Mouse (Mus musculus) heart, embryonic 15.5 days (tissue): ENCODE results near the gene Lyst. TPM values are rescaled to one million over a fixed set of nuclear protein-coding genes. Genes with fewer than 3 reads are reported as not detected.

ENCODE experiments used
- ATAC-seq: fragments of 200-750 bp; cut with Nextera tagmentation; replicated peaks from 2 replicates; pipeline ENCODE4 v1.8.0; 2017; ENCODE audit warnings: low read depth, moderate TSS enrichment; ENCODE audit not compliant: insufficient number of reproducible peaks, insufficient read depth, low FRiP score
- H3K27ac ChIP-seq: fragments of 300-500 bp; sonication (generic); 2 replicates; pipeline ENCODE4 v1.5.1; 2015; ENCODE audit warnings: mild to moderate bottlenecking, inconsistent platforms
- H3K27me3 ChIP-seq: fragments of 300-500 bp; sonication (generic); 2 replicates; pipeline ENCODE4 v1.6.1; 2015; ENCODE audit warnings: inconsistent platforms
- H3K36me3 ChIP-seq: fragments of 300-500 bp; sonication (generic); 2 replicates; pipeline ENCODE4 v1.6.1; 2015; ENCODE audit warnings: mild to moderate bottlenecking, inconsistent platforms
- H3K4me1 ChIP-seq: fragments of 300-500 bp; sonication (generic); replicated peaks from 2 replicates; pipeline ENCODE4 v1.6.1; 2015; ENCODE audit warnings: inconsistent platforms
- H3K4me2 ChIP-seq: fragments of 300-500 bp; sonication (generic); 2 replicates; pipeline ENCODE4 v1.6.1; 2015; ENCODE audit warnings: inconsistent platforms, mild to moderate bottlenecking, moderate library complexity
- H3K4me3 ChIP-seq: fragments of 300-500 bp; sonication (generic); 2 replicates; pipeline ENCODE4 v1.5.1; 2015; ENCODE audit warnings: mild to moderate bottlenecking, inconsistent platforms
- H3K9ac ChIP-seq: fragments of 300-500 bp; sonication (generic); 2 replicates; pipeline ENCODE4 v1.6.1; 2015; ENCODE audit warnings: mild to moderate bottlenecking, inconsistent platforms
- H3K9me3 ChIP-seq: fragments of 300-500 bp; sonication (generic); replicated peaks from 2 replicates; pipeline ENCODE4 v1.6.1; 2016; ENCODE audit warnings: inconsistent platforms
- WGBS: fragments of 180-500 bp; shearing (Covaris S2); methylation state at CpG from one replicate; pipeline ENCODE4 v1.1.7; 2015; ENCODE audit warnings: mixed read lengths; 5-methylcytosine and 5-hydroxymethylcytosine counted together
- polyA plus RNA-seq: library from polyadenylated mRNA; unstranded; fragments of >200 nt; fragmentation: Nextera tagmentation; extraction: Ambion mirVana; gene quantifications from 2 replicates; pipeline ENCODE4 v1.2.1, GENCODE M21; 2015

Gene Lyst
- polyA plus RNA-seq, 1 experiment from 2014 or later = 2.7 TPM

GRCm38 (mm10) chr13:13574258-13574870 is 15.8 kb upstream of the Lyst start:
- no peaks in the 10 kb centered on the region for H3K27me3 ChIP-seq
- H3K9me3 ChIP-seq = no peaks in the 10 kb centered on the region
- H3K9ac ChIP-seq = no peak overlapping the region
- H3K4me1 ChIP-seq = peaks cover 27% of the 10 kb centered on the region
- WGBS = 86% methylated on average over 8 of the region's 8 CpGs
- no peak for ATAC-seq
- H3K36me3 ChIP-seq = no peaks in the 10 kb centered on the region
- no peak overlapping the region for H3K4me3 ChIP-seq
- no peak overlapping the region for H3K4me2 ChIP-seq
- H3K27ac ChIP-seq = 0 out of 2 replicates have a peak overlapping the region, but pooled peaks have one; percentile 20

- Histone ChIP-seq H3K27me3 (no peaks in the 10 kb centered on the region), H3K4me1 (peaks cover 26% of the 10 kb centered on the region), H3K9ac (no peak overlapping the region), H3K4me3 (no peak overlapping the region), H3K36me3 (no peaks in the 10 kb centered on the region), H3K4me2 (no peak overlapping the region), H3K27ac (no peak overlapping the region), H3K9me3 (no peaks in the 10 kb centered on the region)
- 77% methylated on average over 8 of the region's 8 CpGs for WGBS
- no peak for ATAC-seq
These were observed 15.1 kb upstream of the Lyst start for GRCm38 (mm10) chr13:13575106-13575505.

GRCm38 (mm10) chr13:13576469-13577205 is 13.6 kb upstream of the Lyst start:
- peak; percentile 64 for ATAC-seq
- Histone ChIP-seq H3K36me3 (no peaks in the 10 kb centered on the region), H3K4me3 (0 out of 2 replicates have a peak overlapping the region, but pooled peaks have one; percentile 3), H3K27me3 (no peaks in the 10 kb centered on the region), H3K9me3 (no peaks in the 10 kb centered on the region), H3K4me1 (peaks cover 26% of the 10 kb centered on the region), H3K9ac (no peak overlapping the region), H3K27ac (peak overlapping the region; percentile 74), H3K4me2 (peak overlapping the region; percentile 36)
- WGBS = 36% methylated on average over 8 of the region's 8 CpGs

GRCm38 (mm10) chr13:13581988-13582387 is 8.2 kb upstream of the Lyst start:
- no peak overlapping the region for H3K4me3 ChIP-seq
- H3K27ac ChIP-seq = no peak overlapping the region
- no peak overlapping the region for H3K9ac ChIP-seq
- no peaks in the 10 kb centered on the region for H3K9me3 ChIP-seq
- H3K36me3 ChIP-seq = no peaks in the 10 kb centered on the region
- H3K4me1 ChIP-seq = peaks cover 2% of the 10 kb centered on the region
- WGBS = 69% methylated on average over 4 of the region's 4 CpGs
- no peak overlapping the region for H3K4me2 ChIP-seq
- no peaks in the 10 kb centered on the region for H3K27me3 ChIP-seq
- ATAC-seq = no peak

GRCm38 (mm10) chr13:13583473-13583872 is 6.7 kb upstream of the Lyst start:
- Histone ChIP-seq H3K27ac (no peak overlapping the region), H3K4me3 (no peak overlapping the region), H3K36me3 (no peaks in the 10 kb centered on the region), H3K9me3 (no peaks in the 10 kb centered on the region), H3K9ac (no peak overlapping the region), H3K4me2 (no peak overlapping the region), H3K27me3 (no peaks in the 10 kb centered on the region), H3K4me1 (no peaks in the 10 kb centered on the region)
- no peak for ATAC-seq
- WGBS = 63% methylated on average over 2 of the region's 2 CpGs

GRCm38 (mm10) chr13:13587653-13588184 is 2.5 kb upstream of the Lyst start:
- 73% methylated on average over 1 of the region's 1 CpGs for WGBS
- Histone ChIP-seq H3K4me2 (no peak overlapping the region), H3K36me3 (no peaks in the 10 kb centered on the region), H3K27me3 (no peaks in the 10 kb centered on the region), H3K4me3 (no peak overlapping the region), H3K4me1 (peaks cover 8% of the 10 kb centered on the region), H3K27ac (no peak overlapping the region), H3K9me3 (no peaks in the 10 kb centered on the region), H3K9ac (no peak overlapping the region)
- no peak for ATAC-seq

- Histone ChIP-seq H3K9ac (no peak overlapping the region), H3K4me3 (no peak overlapping the region), H3K4me1 (peaks cover 8% of the 10 kb centered on the region), H3K27me3 (no peaks in the 10 kb centered on the region), H3K4me2 (no peak overlapping the region), H3K27ac (no peak overlapping the region), H3K36me3 (no peaks in the 10 kb centered on the region), H3K9me3 (no peaks in the 10 kb centered on the region)
- 59% methylated on average over 1 of the region's 1 CpGs for WGBS
- ATAC-seq = no peak
These were observed 1.7 kb upstream of the Lyst start for GRCm38 (mm10) chr13:13588518-13588917.

GRCm38 (mm10) chr13:13589032-13589431 is 1.2 kb upstream of the Lyst start:
- 80% methylated on average over 2 of the region's 2 CpGs for WGBS
- H3K27me3 ChIP-seq = no peaks in the 10 kb centered on the region
- no peak for ATAC-seq
- no peaks in the 10 kb centered on the region for H3K9me3 ChIP-seq
- H3K36me3 ChIP-seq = no peaks in the 10 kb centered on the region
- peaks cover 8% of the 10 kb centered on the region for H3K4me1 ChIP-seq
- H3K4me3 ChIP-seq = no peak overlapping the region
- no peak overlapping the region for H3K27ac ChIP-seq
- no peak overlapping the region for H3K4me2 ChIP-seq
- no peak overlapping the region for H3K9ac ChIP-seq

GRCm38 (mm10) chr13:13591892-13592291 is 1.7 kb downstream of the Lyst start:
- H3K4me2 ChIP-seq = 0 out of 2 replicates have a peak overlapping the region, but pooled peaks have one; percentile 6
- H3K4me1 ChIP-seq = peaks cover 8% of the 10 kb centered on the region
- H3K9ac ChIP-seq = no peak overlapping the region
- no peaks in the 10 kb centered on the region for H3K36me3 ChIP-seq
- H3K4me3 ChIP-seq = no peak overlapping the region
- ATAC-seq = no peak
- no peaks in the 10 kb centered on the region for H3K9me3 ChIP-seq
- H3K27me3 ChIP-seq = no peaks in the 10 kb centered on the region
- WGBS = 47% methylated on average over 4 of the region's 4 CpGs
- H3K27ac ChIP-seq = no peak overlapping the region

GRCm38 (mm10) chr13:13596424-13597044 is 6.3 kb downstream of the Lyst start:
- Histone ChIP-seq H3K9me3 (no peaks in the 10 kb centered on the region), H3K27ac (no peak overlapping the region), H3K9ac (no peak overlapping the region), H3K4me3 (no peak overlapping the region), H3K4me1 (peaks cover 5% of the 10 kb centered on the region), H3K4me2 (no peak overlapping the region), H3K27me3 (no peaks in the 10 kb centered on the region), H3K36me3 (no peaks in the 10 kb centered on the region)
- WGBS = 85% methylated on average over 7 of the region's 7 CpGs
- no peak for ATAC-seq

GRCm38 (mm10) chr13:13597896-13598295 is 7.7 kb downstream of the Lyst start:
- WGBS = 63% methylated on average over 2 of the region's 2 CpGs
- Histone ChIP-seq H3K4me1 (peaks cover 2% of the 10 kb centered on the region; the same call in 1 of the 2 replicates), H3K27me3 (no peaks in the 10 kb centered on the region)

More at GRCm38 (mm10) chr13:13597896-13598295, 7.7 kb downstream of the Lyst start:
- Histone ChIP-seq H3K36me3 (no peaks in the 10 kb centered on the region), H3K4me2 (no peak overlapping the region), H3K27ac (no peak overlapping the region), H3K9ac (no peak overlapping the region), H3K4me3 (no peak overlapping the region), H3K9me3 (no peaks in the 10 kb centered on the region)
- no peak for ATAC-seq
